Mouse (Mus musculus) frontal cortex, postnatal 36 days (tissue): ENCODE results near the gene Ppp1r14a.

Experiments
- DNase-seq, 2 experiments: peaks; one replicate each; pipeline ENCODE4 v3.0.0; 2022; ENCODE audit warnings: low spot score in 2 of 2

The Ppp1r14a gene

DNA sequence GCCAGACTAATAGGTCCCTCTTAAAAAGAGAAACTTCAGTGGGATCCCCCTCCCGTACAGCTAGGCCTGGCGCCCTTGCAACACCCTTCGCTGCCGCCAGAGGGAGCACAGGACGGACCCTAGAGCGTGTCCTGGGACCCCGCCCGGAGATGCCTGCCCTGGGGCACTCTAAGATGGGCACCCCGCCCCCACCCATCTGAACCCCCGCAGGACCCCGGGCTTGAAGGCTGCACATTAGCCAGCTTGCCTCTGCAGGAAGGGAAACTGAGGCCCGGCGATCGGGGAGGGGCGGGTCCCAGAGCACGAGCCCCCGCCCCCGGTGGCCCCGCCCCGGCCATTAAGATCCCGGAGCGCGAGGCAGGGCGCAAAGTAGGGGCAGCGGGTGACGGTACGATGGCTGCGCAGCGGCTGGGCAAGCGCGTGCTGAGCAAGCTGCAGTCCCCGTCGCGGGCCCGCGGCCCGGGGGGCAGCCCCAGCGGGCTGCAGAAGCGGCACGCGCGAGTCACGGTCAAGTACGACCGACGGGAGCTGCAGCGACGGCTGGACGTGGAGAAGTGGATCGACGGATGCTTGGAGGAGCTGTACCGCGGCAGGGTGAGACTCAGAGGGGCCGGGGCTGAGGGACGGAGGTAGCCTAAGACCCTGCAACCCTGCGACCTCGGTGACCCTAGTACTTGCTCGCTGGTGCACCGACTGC is at the start of gene Ppp1r14a:
TSS of gene Ppp1r14a (plus strand) at position 367 of the 697 bp plus-strand sequence.
- DNase-seq: no peak

DNA sequence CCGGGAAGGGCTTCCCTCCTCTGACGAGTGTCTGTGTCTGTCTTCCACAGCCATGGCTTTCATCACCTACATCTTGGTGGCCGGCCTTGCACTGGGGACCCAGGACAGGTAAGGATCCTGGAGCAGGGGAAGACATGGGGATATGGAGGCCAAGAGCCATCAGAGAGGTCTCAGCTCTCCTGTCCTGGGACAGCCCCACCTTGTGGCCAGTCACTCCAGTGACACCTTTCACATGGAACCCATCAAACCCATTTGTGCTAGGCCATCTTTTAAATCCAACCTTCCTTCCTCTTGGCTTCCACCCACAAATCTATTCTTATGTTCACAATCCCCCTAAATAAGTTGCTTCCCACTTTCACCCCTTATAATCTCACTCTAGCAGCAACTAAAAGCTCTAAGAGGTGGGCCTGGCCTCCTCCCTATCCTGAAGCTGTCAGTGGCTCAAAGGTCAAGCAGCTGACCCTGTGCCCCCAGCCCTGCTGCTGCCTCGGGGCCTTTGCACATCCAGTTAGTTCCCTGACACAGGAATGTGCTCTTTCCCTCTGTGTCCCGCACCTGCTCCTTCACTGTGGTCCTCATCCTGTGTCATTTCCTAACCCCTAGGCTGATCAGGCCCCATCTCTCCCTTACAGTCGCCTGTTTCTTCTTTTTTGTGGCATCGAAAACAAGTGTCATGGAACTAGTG is 44.2 kb upstream of the Ppp1r14a start:
- DNase-seq: no peak

DNA sequence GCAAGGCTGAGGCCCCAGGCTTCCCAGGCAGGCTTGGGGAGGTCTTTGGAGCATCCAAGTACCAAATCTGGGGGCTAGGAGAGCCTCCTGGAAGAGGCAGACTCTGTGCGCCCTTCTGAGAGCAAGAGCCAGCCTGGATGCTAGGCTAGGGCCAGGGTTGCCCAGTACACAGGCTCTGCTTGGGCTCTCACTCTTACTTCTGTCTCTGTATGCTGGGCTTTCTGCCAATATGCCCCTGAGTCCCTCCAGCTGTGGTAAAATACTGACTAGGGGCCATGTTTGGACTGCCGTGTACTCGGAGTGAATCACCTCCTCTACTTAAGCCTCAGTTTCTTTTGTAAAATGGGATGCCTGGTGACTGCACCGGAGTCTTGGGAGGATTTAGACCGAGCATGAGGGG is 43.1 kb upstream of the Ppp1r14a start:
- no peak for DNase-seq

DNA sequence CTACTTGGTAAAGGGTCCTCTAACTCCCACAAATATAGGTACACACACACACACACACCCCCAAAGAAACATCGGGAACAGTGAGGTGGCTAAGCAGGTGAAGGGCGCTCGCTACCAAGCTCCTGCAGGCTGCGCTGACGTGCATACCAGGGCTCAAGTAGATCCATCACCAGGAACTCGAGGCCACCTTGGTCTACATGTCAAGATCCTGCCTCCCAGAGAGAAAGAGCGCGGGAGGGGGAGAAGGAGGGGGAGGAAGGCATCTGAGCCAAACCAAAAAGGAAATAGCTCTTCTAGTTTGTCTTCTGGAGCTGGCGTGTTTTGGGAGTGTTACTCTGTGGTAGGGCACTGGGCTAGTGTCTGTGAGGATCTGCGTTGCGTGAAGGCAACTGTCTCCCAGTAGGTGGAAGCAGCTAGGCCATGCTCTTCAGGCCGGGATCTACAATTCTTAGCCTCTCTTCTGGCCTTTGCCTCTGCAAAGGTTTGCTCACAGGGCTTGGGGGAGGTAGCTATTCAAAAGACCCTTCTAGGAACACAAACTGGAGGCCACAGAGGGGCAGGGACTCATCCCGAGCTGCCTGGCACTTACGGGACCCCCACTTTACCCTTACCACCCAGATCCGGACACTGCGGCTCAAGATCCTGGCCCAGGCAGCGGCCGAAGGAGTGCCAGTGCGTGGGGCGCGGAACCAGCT is 42.3 kb upstream of the Ppp1r14a start:
- no peak for DNase-seq

DNA sequence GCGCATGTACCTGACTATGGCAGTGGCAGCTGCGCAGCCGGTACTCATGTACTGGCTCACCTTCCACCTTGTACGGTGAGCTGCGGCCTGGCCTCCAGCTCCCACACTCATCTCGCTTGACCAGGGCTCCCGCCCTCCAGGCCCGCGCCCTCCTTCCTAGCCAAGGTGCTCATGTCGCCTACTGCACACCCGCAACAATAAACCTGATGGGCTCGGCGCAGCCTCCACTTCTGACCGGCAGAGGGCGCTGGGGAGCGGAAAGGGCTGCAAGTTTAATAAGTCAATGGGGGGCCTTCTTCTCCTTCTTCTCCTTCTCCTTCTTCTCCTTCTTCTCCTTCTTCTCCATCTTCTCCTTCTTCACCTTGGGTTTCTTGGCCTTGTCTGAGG is 41.8 kb upstream of the Ppp1r14a start:
- DNase-seq: peak; percentile 74 to 77

DNA sequence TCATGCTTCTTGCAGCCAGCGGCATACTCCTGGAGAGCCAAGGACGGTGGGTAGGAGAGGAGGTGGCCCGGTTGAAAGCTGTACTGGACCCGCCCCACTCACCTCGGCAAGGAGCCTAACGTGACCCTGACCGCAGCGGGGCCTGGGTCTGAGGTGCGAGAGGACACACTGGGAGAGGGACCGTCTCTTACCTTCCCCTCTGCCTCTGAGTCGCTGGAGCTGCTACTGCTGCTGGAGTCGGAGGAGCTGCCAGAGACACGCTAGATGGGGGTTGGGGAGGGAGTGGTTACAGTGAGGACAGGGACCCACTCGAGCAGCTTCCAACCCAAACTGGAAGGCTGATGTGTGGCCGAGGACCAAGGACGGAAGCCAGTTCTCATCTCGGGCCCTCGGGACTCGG is 41.4 kb upstream of the Ppp1r14a start:
- DNase-seq: no peak

DNA sequence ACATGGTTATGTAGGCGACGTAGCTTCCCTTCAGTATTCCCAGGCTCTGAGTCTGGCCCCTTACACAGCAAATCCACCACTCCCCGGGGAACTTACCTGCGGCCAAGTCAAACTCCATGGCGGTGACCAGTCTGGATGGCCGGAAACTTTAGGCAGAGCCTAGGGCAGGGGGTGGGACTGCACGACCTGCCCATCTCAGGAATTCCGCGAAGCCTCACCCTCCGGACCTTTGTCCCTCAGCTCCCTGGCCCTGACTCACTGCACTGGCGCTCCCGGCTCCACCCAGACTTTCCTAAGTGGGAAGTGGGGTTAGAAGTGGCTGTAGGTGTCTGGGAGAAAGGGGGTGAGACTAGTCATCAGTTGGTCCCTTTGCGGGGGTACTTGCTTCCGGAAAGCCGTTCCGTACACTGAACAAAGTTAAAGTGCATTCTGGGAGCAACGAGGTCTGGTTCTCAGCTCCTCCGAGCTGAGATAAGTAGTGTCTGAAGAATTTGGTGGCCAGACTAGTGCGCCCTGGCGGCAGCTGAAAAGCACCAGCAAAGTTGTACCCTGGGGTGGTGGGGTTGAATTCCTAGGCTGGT is 40.8 kb upstream of the Ppp1r14a start, which contains the start of gene 2200002D01Rik:
TSS of gene 2200002D01Rik (minus strand) at position 206 of the 581 bp plus-strand sequence.
- DNase-seq: no peak

DNA sequence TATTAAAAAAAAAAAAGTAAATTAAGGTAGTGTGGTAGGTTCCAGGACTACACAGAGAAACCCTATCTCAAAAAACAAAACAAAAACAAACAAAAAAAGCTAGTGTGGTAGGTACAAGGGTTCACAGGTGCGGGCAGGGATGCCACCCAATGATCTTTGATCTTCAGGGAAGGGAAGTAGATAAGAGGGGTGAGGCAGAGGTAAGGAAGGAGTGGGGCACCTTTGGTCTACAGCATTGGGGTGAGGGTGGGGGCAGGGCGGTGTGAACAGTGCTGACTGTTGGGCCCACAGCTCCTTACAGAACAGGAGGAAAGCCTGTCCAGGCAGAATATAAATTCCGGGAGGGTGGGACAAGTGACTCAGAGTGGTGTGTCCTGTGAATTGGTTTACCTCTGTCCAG is 37.9 kb upstream of the Ppp1r14a start:
- DNase-seq: no peak

DNA sequence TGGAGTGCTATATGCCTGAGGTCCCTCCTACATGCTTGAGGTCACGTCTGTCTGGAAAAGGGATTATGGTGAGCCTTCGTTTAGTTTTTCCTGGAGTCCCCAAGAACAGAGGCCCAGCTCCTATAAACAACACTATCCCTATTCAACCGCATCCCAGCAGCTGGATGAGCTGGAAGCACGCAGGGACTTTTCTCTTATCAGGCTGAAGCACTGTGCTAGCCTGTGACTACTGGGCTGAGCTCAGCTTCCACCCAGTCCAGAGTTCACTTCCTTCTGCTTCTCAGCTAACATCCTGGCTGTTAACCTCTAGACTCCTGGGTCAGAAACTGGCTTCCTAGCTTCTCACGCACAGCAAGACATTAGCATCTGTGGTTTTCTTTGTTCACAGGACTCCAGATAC is 35.3 kb upstream of the Ppp1r14a start:
- DNase-seq: no peak

DNA sequence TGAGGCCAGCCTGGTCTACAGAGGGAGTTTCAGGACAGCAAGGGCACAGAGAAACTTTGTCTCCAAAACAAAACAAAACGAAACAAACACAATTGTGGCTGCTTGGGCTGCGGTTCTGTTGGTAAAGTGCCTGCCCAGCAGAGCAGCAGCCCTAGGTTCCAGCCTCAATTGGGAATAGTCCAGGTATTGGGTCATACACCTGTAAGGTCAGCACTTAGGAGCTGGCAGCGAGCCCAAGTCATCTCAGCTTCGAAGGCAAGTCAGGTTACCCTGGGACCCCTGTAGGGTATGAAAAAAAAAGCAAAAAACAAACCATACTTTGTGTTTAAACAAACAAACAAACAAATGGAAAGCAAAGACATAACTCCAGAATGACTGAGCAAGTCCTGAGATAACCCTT is 33.2 kb upstream of the Ppp1r14a start:
- DNase-seq: no peak

DNA sequence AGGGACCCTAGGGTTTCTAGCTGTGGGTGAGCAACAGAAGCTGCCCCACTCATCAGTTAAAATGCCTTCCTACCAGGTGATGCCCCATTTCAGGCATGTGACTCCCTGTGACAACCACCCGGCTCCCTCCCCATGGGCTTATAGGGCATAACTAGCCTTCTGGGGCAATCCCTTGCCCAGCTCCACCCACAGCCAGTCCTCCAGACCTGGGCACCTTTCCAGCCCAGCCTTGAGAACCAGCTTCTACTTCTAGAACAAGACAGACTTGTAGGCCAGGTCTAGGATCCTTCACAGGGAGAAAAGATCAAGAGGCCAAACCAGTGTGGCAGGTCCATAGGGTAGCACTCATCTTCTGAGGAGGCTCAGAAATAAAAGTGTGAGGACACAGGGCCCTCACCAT is 31.7 kb upstream of the Ppp1r14a start:
- no peak for DNase-seq

DNA sequence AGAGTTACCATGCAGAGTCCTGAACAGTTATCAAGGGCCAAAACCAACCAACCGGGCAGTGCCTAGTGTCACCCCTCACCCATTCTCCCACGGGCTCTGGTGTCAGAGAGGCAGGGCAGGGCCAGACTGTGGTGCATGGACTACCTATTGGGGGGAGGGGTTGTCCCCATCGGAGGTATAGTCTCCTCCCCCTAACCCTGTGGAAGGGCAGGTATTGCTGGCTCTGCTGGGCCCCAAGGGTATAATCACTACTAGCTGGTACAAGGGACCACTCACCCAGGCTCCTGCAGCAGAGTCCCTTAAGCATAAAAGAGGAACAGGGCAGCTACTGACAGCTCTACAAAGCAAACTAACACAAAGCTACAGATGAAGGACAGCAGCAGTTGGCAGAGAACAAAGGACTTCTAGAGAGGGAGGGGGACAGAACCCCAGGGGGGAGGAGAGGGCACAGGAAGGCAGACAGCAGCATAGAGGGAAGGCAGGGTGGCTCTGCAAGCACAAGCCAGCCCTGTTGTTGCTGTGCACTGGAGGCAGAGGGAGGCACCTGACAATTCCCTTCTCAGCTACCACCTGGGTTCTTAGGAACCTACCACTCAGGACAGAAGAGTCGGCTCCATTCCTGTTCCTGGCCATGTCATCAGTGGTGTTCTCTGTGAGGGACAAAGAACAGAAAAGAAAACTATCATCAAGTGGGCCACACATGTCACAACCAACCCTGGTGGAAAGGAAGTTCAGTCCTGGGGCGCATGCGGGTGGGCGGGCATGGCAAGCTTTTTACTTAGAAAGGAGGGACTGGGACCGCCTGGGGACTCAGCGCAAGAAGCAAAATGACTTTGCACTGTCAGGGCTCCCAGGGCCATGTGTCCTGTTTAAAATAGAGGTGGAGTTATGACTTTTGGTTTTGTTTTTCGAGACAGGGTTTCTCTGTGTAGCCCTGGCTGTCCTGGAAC is 29.1 kb upstream of the Ppp1r14a start:
- DNase-seq: no peak

DNA sequence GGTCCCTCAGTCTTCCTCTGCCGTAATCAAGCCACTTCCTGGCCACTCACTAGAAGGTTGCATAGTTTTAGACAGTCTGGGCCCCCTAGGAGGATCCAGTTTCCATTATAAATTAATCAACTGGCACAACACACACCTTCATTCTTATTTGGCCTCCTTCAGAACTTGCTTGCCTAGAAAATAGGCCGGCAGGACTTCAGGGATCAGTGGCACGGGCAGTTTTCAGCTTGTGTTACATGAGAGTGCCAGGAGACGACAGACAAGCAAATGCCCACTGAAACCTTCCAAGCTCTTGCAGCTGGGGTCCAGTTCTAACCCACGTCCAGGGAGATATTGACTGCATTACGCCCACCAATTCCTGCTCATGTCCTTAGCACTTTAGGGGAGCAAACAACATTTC is 27.0 kb upstream of the Ppp1r14a start:
- no peak for DNase-seq

DNA sequence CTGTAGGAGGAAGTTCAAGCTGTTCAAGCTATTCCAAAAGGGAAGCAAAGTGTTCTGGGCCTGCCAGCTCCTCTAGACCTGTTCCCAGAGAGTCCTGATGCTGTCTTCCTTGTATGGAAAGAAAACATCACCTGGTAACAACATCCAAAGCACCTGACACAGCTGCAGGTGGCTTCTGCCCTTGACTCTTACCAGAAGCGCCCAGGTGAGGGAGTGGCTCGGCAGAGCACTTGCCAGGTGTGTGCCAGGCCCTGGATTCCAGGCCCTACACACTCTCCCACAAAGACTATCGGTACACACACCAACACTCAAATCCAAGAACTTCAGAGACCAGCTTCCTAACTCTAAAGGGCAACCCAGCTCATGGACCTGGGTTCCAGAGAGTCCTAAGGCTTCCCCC is 25.3 kb upstream of the Ppp1r14a start:
- DNase-seq: no peak

DNA sequence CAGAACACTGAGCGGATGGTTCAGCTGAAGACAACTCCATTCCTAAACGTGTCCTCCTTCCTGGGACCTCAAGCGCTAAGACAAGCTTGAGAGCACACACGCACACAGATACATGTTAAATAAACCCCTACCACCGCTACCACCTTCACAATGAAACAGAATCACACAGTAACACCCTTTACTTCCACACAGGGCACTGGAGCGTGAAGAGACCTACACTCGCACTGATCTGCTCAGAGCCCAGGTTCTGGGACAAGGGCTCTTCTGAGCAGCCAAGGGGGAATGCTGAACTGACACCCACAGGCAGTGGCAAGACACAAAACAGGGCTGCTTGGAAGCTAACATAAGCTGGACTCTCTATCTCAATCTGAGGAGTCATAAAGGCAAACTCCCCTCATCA is 23.5 kb upstream of the Ppp1r14a start:
- DNase-seq: no peak

DNA sequence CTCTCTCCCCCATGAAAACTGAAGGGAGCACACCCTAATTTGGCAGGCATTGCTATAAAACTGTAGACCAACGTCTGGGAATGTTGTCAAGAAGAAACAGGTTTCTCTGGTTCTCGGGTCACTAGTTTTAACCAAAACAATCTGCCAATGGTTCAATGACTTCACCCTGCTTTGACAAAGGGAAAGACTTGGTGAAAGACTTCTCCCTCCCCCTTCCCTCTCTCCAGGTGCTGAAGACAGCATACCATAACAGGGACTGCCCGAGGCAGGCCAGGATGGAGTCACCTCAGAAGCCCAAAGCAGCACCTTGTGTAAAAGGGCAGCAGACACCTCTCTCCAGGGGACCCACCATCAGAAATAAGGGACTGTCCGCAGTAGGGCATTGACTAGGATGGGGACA is 22.2 kb upstream of the Ppp1r14a start:
- DNase-seq: no peak

DNA sequence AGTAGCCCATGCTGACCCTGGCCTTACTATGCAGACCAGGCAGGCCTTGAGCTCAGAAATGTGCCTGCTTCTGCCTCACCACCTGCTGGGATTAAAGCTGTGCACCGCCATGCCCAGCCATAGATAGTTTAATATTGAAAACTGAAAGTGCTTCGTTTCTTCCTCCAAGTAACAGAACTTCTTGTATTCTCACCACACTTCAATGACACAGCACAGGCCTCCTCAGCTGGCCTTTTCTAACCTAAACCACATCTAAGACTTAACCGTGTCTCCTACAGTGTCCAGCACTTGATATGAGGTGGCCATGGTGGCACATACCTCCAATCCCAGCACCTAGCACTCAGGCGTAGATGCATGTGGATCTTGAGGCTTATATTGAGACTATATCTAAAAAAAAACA is 18.7 kb upstream of the Ppp1r14a start:
- no peak for DNase-seq

DNA sequence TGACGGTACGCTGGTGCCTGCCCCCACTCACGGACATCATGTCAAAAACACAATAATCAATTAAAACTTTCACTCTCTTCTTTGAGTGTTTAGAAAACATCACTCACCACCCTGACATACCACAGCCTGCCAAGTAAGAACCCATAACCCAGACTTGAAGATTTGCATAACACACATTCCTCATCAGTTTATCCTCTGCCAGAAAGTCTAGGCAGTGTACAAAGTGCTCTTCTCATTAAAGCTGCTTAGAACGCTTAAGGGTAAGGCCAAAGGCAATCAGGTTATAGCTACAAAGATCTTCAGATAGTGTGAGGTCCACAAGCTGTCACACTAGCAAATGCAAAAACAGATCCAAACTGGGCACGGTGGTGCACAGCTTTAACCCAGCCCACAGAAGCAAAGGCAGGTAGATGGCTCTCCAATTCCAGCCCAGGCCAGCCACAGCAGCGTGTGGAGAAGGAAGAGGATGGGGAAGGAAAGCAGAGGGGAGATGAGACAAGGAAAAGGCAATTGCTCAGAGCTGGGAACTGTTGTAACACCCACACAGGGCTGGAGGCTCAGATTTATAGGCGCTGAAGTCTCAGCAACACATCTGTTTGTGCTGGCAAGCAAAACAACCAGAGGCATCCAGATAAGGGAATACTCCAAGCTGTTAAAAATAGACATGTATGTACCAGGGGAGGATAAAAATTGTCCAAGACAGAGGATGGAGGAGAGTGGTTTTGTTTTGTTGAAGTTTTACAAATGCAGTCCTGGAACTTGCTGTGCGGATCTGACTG is 17.2 kb upstream of the Ppp1r14a start:
- DNase-seq: peak; percentile 39 to 51

DNA sequence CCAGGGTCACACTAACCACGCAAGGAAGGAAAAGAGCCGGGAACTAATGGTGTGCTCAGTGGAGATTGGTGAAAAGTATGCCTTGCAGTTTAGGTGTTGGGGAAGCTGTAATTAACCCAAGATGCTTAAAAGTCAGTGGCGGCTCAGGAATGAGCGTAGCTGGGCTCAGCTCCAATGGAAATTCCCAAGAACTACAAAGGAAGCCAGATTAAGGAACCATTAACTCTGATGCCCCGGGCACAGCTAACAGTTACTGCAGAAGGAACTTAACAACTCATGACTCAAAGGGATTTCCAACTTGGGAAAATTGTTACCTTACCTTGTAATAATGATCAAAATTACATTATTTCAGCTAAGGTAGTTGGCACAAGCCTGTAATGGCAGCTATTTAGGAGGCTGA is 12.4 kb upstream of the Ppp1r14a start:
- no peak for DNase-seq

DNA sequence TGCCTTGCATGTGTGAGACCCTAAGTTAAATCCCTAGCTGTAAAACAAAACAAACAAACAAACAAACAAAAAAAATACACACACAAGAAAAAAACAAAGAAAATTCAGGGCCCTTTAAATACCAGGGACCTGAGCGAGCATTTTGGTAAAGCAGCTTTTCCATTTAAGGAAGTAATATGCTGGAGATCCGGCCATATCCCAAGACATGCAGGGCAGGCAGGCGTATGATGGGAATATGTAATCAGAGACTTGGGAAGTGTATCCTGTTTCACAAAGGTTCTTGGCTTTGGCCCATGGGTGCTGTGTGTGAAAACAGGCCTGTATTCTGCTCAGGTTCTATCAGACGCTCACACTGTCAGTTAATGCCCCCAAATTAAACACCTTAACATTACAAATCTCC is 11.6 kb upstream of the Ppp1r14a start:
- DNase-seq: no peak

DNA sequence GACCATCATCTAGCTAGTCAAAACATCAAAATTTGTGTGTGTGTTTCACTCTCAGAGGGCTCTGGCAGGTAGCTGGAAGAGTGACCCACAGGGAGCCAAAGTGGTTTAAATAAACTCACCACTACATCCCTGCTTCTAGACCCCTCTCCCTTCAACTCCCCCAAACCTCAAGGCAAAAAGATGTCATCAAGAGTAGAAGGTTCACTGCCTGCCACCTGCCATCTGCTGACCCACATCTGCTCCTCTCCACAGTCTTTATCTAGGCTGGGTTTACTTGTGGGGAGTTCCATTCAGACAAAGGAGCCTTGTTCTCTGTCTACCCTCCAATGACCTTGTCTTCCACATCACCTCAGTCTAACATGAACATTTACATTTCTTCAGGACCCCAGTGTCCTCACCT is 9.8 kb upstream of the Ppp1r14a start:
- no peak for DNase-seq
